Comparison of ENCODE assay signal across 9 mouse cellular contexts in the genomic region with DNA sequence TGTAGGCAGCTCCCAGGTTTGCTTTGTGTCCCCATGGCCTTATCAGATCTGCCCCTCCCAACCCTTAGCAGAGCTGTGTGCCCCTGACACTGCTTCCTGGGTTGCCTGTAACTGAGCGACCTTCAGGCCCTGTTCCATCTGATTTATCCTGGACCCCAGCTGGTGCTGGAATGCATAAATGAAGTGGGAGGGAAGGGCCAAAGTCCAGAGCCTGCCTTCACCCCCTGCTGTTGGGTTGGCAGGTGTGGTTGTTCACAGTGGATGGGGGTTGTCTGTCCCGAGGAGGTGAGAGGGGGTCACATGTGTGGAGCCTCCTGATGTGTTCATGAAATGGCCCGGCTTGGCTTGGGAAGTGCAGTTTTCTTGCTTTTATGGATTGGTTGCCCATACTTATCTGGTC. TPM values are rescaled to one million over a fixed set of nuclear protein-coding genes. Genes with fewer than 3 reads are reported as not detected.
A peak's percentile ranks its signal among the peaks of the same experiment; 100 is the strongest.
DNase-seq lines count a peak whose midpoint lies in the region; ATAC-seq and TF ChIP-seq lines count a peak whose summit lies in the region.
"Had no signal": no experiment of that assay in that cellular context is flagged by ENCODE, and none has a peak within 500 bp of the region (broad histone marks: within the 10 kb centered on the region; RNA-seq: fewer than 3 reads in every experiment).

No protein-coding gene starts in this region.

- H3K4me2 ChIP-seq in heart, embryonic 15.5 days: 0 out of 2 replicates have a peak overlapping the region, but pooled peaks have one; percentile 37
- H3K4me2 ChIP-seq in intestine, embryonic 16.5 days (ENCODE audit: low read depth, low read length): peak overlapping the region; percentile 27; the same call in 1 of the 2 replicates
- H3K4me2 ChIP-seq in liver, embryonic 12.5 days: no peak overlapping the region

- WGBS in heart, embryonic 15.5 days: 29% methylated on average over 3 of the region's 3 CpGs
- WGBS in intestine, embryonic 16.5 days: 16% methylated on average over 3 of the region's 3 CpGs
- 48% methylated on average over 3 of the region's 3 CpGs for WGBS in liver, embryonic 12.5 days (ENCODE audit: insufficient replicate concordance)
- 82% methylated on average over 3 of the region's 3 CpGs for WGBS in thymus, adult 2 months

- no peak for DNase-seq in heart, postnatal 4 days
- DNase-seq in ZHBTc4 (ENCODE audit: low read depth, low spot score): peak; percentile 93
- no peak for DNase-seq in right cerebral cortex, postnatal 4 days
- DNase-seq in left cerebral cortex, adult 18-20 months (ENCODE audit: low spot score in 2 of 2): no peak
- DNase-seq in thymus, adult 2 months: no peak
- DNase-seq: cerebellum, adult 11 months had no signal

- H3K27me3 ChIP-seq in heart, embryonic 15.5 days: no peaks in the 10 kb centered on the region
- H3K27me3 ChIP-seq in intestine, embryonic 16.5 days (replicated peaks; ENCODE audit: control insufficient read depth, insufficient read depth, low read length): no peaks in the 10 kb centered on the region
- H3K27me3 ChIP-seq in liver, embryonic 12.5 days (replicated peaks): 0 out of 2 replicates have a peak, but pooled peaks cover 6% of the 10 kb centered on the region
- H3K27me3 ChIP-seq in thymus, adult 2 months (ENCODE audit: control insufficient read depth, insufficient read depth, low read length): no peaks in the 10 kb centered on the region

- peaks cover 99% of the 10 kb centered on the region for H3K4me1 ChIP-seq in heart, embryonic 15.5 days (replicated peaks)
- peaks cover 99% of the 10 kb centered on the region for H3K4me1 ChIP-seq in intestine, embryonic 16.5 days (ENCODE audit: control insufficient read depth, insufficient read depth, low read length)
- peaks cover 86% of the 10 kb centered on the region for H3K4me1 ChIP-seq in liver, embryonic 12.5 days
- no peaks in the 10 kb centered on the region for H3K4me1 ChIP-seq in thymus, adult 2 months (replicated peaks; ENCODE audit: control insufficient read depth, insufficient read depth, low read length)

- H3K36me3 ChIP-seq in heart, embryonic 15.5 days: no peaks in the 10 kb centered on the region
- no peaks in the 10 kb centered on the region for H3K36me3 ChIP-seq in intestine, embryonic 16.5 days (ENCODE audit: control insufficient read depth, insufficient read depth, low read length)
- no peaks in the 10 kb centered on the region for H3K36me3 ChIP-seq in liver, embryonic 12.5 days
- H3K36me3 ChIP-seq in thymus, adult 2 months (ENCODE audit: control insufficient read depth, insufficient read depth, low read length): no peaks in the 10 kb centered on the region

- ATAC-seq in heart, embryonic 15.5 days (replicated peaks; ENCODE audit: insufficient number of reproducible peaks, insufficient read depth, low FRiP score, low read depth): no peak
- peak; percentile 69 for ATAC-seq in intestine, embryonic 16.5 days
- ATAC-seq in liver, embryonic 12.5 days: peak; percentile 22; the same call in 1 of the 2 replicates

- TF ChIP-seq POLR2A in thymus, adult 2 months (IDR thresholded peaks at IDR 0.05; ENCODE audit: control insufficient read depth, extremely low read depth, insufficient read depth, low read length, poor library complexity): no peak

- H3K9me3 ChIP-seq in heart, embryonic 15.5 days (replicated peaks): no peaks in the 10 kb centered on the region
- no peaks in the 10 kb centered on the region for H3K9me3 ChIP-seq in intestine, embryonic 16.5 days (ENCODE audit: control insufficient read depth, low read length)
- H3K9me3 ChIP-seq in liver, embryonic 12.5 days (replicated peaks): no peaks in the 10 kb centered on the region

- H3K4me3 ChIP-seq in heart, embryonic 15.5 days: no peak overlapping the region
- no peak overlapping the region for H3K4me3 ChIP-seq in intestine, embryonic 16.5 days (ENCODE audit: low read length)
- no peak overlapping the region for H3K4me3 ChIP-seq in liver, embryonic 12.5 days
- no peak overlapping the region for H3K4me3 ChIP-seq in thymus, adult 2 months (ENCODE audit: control insufficient read depth, insufficient read depth, low read length)

- H3K9ac ChIP-seq in heart, embryonic 15.5 days: no peak overlapping the region; the same call in 1 of the 2 replicates
- H3K9ac ChIP-seq in intestine, embryonic 16.5 days (ENCODE audit: low read depth, low read length): peak overlapping the region; percentile 48; the same call in 1 of the 2 replicates
- no peak overlapping the region for H3K9ac ChIP-seq in liver, embryonic 12.5 days

- H3K27ac ChIP-seq in heart, embryonic 15.5 days: peak overlapping the region; percentile 89
- peak overlapping the region; percentile 84 for H3K27ac ChIP-seq in intestine, embryonic 16.5 days (ENCODE audit: low read length)
- H3K27ac ChIP-seq in liver, embryonic 12.5 days: peak overlapping the region; percentile 51; the same call in 1 of the 2 replicates
- no peak overlapping the region for H3K27ac ChIP-seq in thymus, adult 2 months (ENCODE audit: control insufficient read depth, insufficient read depth, low read length)

- TF ChIP-seq CTCF in thymus, adult 2 months (IDR thresholded peaks at IDR 0.05; ENCODE audit: borderline replicate concordance, control insufficient read depth, extremely low read depth, insufficient read depth, low read length, poor library complexity): no peak

RNA-seq across cellular contexts. Expression of a gene that starts 7.7 kb away (rescaled TPM):
- polyA plus RNA-seq in heart, embryonic 15.5 days (2015; fragmentation: Nextera tagmentation; extraction: Ambion mirVana): 17.7 and 17.9 TPM in 2 replicates
- total RNA-seq in heart, postnatal 4 days (2021): 10 to 100 TPM; 35.3 to 43.8 TPM
- 14.5 and 18.1 TPM in 2 replicates for polyA plus RNA-seq in intestine, embryonic 16.5 days (2015; fragmentation: Nextera tagmentation; extraction: Ambion mirVana)
- polyA plus RNA-seq in liver, embryonic 12.5 days (2016; fragmentation: Nextera tagmentation; extraction: Ambion mirVana): 6.1 and 7.3 TPM in 2 replicates
- 10 to 100 TPM; 12.4 to 16.6 TPM for total RNA-seq in left cerebral cortex, adult 18-20 months (2021)
- polyA plus RNA-seq in thymus, adult 2 months (2012; rRNA removed): 11.8 and 14.3 TPM in 2 replicates

RNA-seq across cellular contexts. Expression of a gene that starts 22.6 kb away (rescaled TPM):
- 118 and 125 TPM in 2 replicates for polyA plus RNA-seq in heart, embryonic 15.5 days (2015; fragmentation: Nextera tagmentation; extraction: Ambion mirVana)
- total RNA-seq in heart, postnatal 4 days (2021): 10 to 100 TPM; 89.5 to 92.6 TPM
- 79.4 and 86.8 TPM in 2 replicates for polyA plus RNA-seq in intestine, embryonic 16.5 days (2015; fragmentation: Nextera tagmentation; extraction: Ambion mirVana)
- polyA plus RNA-seq in liver, embryonic 12.5 days (2016; fragmentation: Nextera tagmentation; extraction: Ambion mirVana): 76.2 and 81.9 TPM in 2 replicates
- 10 to 100 TPM; 72.1 to 86.6 TPM for total RNA-seq in left cerebral cortex, adult 18-20 months (2021)
- 35.7 and 40.4 TPM in 2 replicates for polyA plus RNA-seq in thymus, adult 2 months (2012; rRNA removed)

RNA-seq across cellular contexts. Expression of a gene that starts 37.6 kb away (rescaled TPM):
- 14.7 and 20.7 TPM in 2 replicates for polyA plus RNA-seq in heart, embryonic 15.5 days (2015; fragmentation: Nextera tagmentation; extraction: Ambion mirVana)
- 10 to 100 TPM; 17.7 to 18.2 TPM for total RNA-seq in heart, postnatal 4 days (2021)
- 13.5 and 13.6 TPM in 2 replicates for polyA plus RNA-seq in intestine, embryonic 16.5 days (2015; fragmentation: Nextera tagmentation; extraction: Ambion mirVana)
- polyA plus RNA-seq in liver, embryonic 12.5 days (2016; fragmentation: Nextera tagmentation; extraction: Ambion mirVana): 4.7 and 5.0 TPM in 2 replicates
- 10 to 100 TPM; 11.5 to 11.6 TPM for total RNA-seq in left cerebral cortex, adult 18-20 months (2021)
- polyA plus RNA-seq in thymus, adult 2 months (2012; rRNA removed): 5.3 and 8.1 TPM in 2 replicates

RNA-seq across cellular contexts. Expression of a gene that starts 37.6 kb away (rescaled TPM):
- 78.3 and 79.6 TPM in 2 replicates for polyA plus RNA-seq in heart, embryonic 15.5 days (2015; fragmentation: Nextera tagmentation; extraction: Ambion mirVana)
- total RNA-seq in heart, postnatal 4 days (2021): 10 to 100 TPM; 82.7 to 84.7 TPM
- 90.5 and 92.5 TPM in 2 replicates for polyA plus RNA-seq in intestine, embryonic 16.5 days (2015; fragmentation: Nextera tagmentation; extraction: Ambion mirVana)
- polyA plus RNA-seq in liver, embryonic 12.5 days (2016; fragmentation: Nextera tagmentation; extraction: Ambion mirVana): 69.2 and 74.2 TPM in 2 replicates
- 10 to 100 TPM; 61.5 to 64.2 TPM for total RNA-seq in left cerebral cortex, adult 18-20 months (2021)
- polyA plus RNA-seq in thymus, adult 2 months (2012; rRNA removed): 18.3 and 19.7 TPM in 2 replicates

RNA-seq across cellular contexts. Expression of a gene that starts 42.5 kb away (rescaled TPM):
- 5.6 and 7.1 TPM in 2 replicates for polyA plus RNA-seq in heart, embryonic 15.5 days (2015; fragmentation: Nextera tagmentation; extraction: Ambion mirVana)
- 1 to 10 TPM; 3.5 to 4.7 TPM for total RNA-seq in heart, postnatal 4 days (2021)
- polyA plus RNA-seq in intestine, embryonic 16.5 days (2015; fragmentation: Nextera tagmentation; extraction: Ambion mirVana): 23.0 and 26.5 TPM in 2 replicates
- 13.3 and 14.3 TPM in 2 replicates for polyA plus RNA-seq in liver, embryonic 12.5 days (2016; fragmentation: Nextera tagmentation; extraction: Ambion mirVana)
- 1 to 10 TPM; 3.5 to 3.6 TPM for total RNA-seq in left cerebral cortex, adult 18-20 months (2021)
- 12.0 and 13.5 TPM in 2 replicates for polyA plus RNA-seq in thymus, adult 2 months (2012; rRNA removed)
